Mouse (Mus musculus) G1E (cell line): ENCODE data around the gene Sult2b1.

ENCODE experiments used
- CTCF ChIP-seq: IDR thresholded peaks from 2 replicates; pipeline ENCODE4 v1.5.1; 2012; ENCODE audit warnings: low read depth, low read length, inconsistent platforms, mixed read lengths
- GATA1 ChIP-seq: IDR thresholded peaks from 2 replicates; pipeline ENCODE4 v1.6.1; 2012; ENCODE audit warnings: borderline replicate concordance, low read length, inconsistent platforms, mixed read lengths
- POLR2AphosphoS5 ChIP-seq: IDR thresholded peaks from 2 replicates; pipeline ENCODE4 v1.6.1; 2012; ENCODE audit warnings: low read depth, low read length, inconsistent platforms; ENCODE audit not compliant: insufficient replicate concordance
- TAL1 ChIP-seq: conservative IDR thresholded peaks from 2 replicates; pipeline ENCODE4 v1.6.1; 2012; ENCODE audit warnings: low read depth, low read length, inconsistent platforms, mixed read lengths

- TF ChIP-seq CTCF (no peak), GATA1 (no peak), TAL1 (no peak), POLR2AphosphoS5 (no peak)
Measured at GRCm38 (mm10) chr7:45755703-45756102, 28.8 kb downstream of the Sult2b1 start.
